Mouse (Mus musculus) bone marrow macrophage, adult 2 months (primary cell): Measurements from ENCODE around the gene Entr1. TPM values are rescaled to one million over a fixed set of nuclear protein-coding genes. Genes with fewer than 3 reads are reported as not detected.
"Not testable (repeated sequence)": the region's sequence is repeated elsewhere in the genome, so short reads cannot be mapped to it uniquely, and the experiment has no call there.

Experiments used
- H3K27ac ChIP-seq: 2 replicates; pipeline ENCODE4 v1.5.1; 2012; ENCODE audit warnings: low read depth, low read length; ENCODE audit not compliant: insufficient read depth
- H3K4me1 ChIP-seq: 2 replicates; pipeline ENCODE4 v1.6.1; 2012; ENCODE audit warnings: low read length; ENCODE audit not compliant: control insufficient read depth, insufficient read depth
- H3K4me3 ChIP-seq: 2 replicates; pipeline ENCODE4 v1.5.1; 2012; ENCODE audit warnings: mild to moderate bottlenecking, low read length, moderate library complexity; ENCODE audit not compliant: insufficient read depth
- CTCF ChIP-seq: IDR thresholded peaks from 2 replicates; pipeline ENCODE4 v1.5.1; 2012; ENCODE audit warnings: low read depth, mild to moderate bottlenecking, low read length, moderate library complexity
- POLR2A ChIP-seq: IDR thresholded peaks from 2 replicates; pipeline ENCODE4 v1.6.1; 2012; ENCODE audit warnings: mild to moderate bottlenecking, low read depth, low read length, borderline replicate concordance
- polyA plus RNA-seq: library from polyadenylated mRNA; stranded (reverse); fragments of >200 nt; gene quantifications from 2 replicates; pipeline ENCODE4 v1.2.4, GENCODE M21; 2012; ENCODE audit not compliant: missing spikeins, insufficient read depth, insufficient read length

The Entr1 gene
- polyA plus RNA-seq, 1 experiment = 61.5 TPM

DNA sequence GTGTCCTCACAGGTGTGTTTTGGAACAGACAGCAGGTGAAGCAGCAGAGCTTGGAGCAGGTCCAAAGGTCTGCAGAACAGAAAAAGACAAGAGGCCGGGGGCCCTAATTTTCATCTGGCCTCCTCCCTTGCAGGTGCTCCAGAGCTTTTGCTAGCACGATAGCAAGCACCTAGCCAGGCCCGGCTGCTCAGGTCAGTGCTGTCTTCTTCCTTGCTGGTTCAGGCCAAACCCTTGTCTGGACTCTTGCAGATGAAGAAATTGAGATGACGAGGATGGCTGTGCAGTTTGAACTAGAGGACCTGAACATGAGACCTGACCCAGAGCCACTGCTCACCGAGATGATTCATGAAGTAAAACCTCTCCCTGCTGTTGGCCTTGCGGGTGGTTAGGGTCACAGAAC lies 2.5 kb upstream of the Entr1 start:
- Histone ChIP-seq H3K27ac (no peak overlapping the region), H3K4me3 (no peak overlapping the region), H3K4me1 (peaks cover 8% of the 10 kb centered on the region)
- TF ChIP-seq CTCF (no peak), POLR2A (no peak)

DNA sequence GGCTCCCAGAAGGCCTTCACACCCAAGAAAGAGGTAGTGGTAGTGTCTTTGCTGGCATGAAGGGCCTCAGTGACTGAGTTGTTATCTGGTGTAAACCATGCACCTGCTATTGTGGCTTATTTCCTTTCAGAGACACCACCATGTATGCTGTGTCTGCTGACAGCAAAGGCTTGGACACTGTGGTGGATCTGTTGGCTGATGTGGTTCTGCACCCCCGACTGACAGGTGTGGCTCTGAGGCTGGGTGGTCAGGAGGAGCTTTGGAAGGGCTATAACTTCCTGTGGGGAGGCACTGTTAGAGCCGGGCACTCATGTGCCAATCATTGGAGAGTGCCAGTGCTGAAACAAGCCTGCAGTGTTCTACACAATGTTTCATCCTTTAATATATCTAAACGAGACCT lies 1.8 kb upstream of the Entr1 start:
- H3K4me1 ChIP-seq = peaks cover 8% of the 10 kb centered on the region
- TF ChIP-seq CTCF (no peak), POLR2A (no peak)
- no peak overlapping the region for H3K4me3 ChIP-seq
- no peak overlapping the region for H3K27ac ChIP-seq

DNA sequence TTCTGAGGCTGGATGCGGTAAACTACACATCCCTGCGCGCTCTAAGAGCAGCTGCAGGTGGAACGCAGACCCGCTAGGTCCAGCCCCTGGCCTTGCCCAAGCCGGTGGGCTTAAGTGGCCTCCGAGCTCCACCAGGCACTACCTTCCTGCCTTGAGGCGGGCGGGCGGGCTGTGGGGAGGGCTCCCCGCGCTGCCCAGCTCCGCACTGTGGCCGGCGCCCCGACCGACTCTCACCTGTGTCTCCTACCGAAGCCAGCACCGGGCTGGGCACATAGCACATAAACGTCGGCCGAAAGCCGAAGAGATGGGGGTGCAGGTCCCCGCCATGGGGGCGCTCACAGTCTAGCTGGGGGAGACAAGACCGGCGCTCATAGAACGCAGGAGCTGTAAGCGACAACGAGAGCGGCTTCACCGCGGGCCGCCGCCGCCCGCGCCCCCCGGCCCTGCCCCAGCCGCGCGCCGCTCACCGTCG lies 398 bp downstream of the Entr1 start:
- no peak overlapping the region for H3K27ac ChIP-seq
- peak overlapping the region; percentile 94 for H3K4me3 ChIP-seq
- H3K4me1 ChIP-seq = peaks cover 8% of the 10 kb centered on the region
- TF ChIP-seq POLR2A = no peak
- no peak for TF ChIP-seq CTCF

DNA sequence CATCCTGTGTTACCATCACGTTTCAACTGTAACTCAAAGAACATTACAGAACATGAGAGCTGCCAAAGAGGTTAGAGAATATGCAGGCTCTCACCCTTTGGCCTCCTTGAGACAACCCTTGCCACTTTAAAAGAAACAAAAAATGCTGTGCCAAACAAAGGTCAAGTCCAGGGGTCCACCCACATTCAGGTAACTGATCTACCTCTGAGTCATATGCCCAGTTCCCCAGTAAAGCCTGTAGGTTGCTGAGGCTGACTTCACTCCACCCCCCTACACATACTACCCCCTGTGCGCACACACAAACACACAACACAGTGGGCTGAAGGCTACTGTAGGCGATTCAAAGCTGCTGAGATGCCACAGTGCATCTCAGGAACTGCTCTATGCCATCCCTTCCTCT lies 1.4 kb downstream of the Entr1 start:
- no peak overlapping the region for H3K27ac ChIP-seq
- H3K4me1 ChIP-seq = peaks cover 8% of the 10 kb centered on the region
- no peak for TF ChIP-seq POLR2A
- TF ChIP-seq CTCF = no peak
- H3K4me3 ChIP-seq = 0 out of 2 replicates have a peak overlapping the region, but pooled peaks have one; percentile 11

DNA sequence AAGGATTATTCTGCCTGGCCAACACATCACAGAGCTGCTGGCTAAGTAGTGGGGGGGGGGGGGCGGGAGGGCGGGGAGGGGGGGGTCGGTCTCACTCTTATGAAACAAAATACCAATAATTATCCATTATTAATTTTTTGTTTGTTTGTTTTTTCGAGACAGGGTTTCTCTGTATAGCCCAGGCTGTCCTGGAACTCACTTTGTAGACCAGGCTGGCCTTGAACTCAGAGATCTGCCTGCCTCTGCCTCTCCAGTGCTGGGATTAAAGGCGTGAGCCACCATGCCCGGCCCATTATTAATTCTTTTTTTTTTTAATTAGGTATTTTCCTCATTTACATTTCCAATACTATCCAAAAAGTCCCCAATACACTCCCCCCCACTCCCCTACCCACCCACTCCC lies 8.2 kb downstream of the Entr1 start:
- not testable (repeated sequence) for H3K27ac ChIP-seq, H3K4me1 ChIP-seq
- H3K4me3 ChIP-seq = peak overlapping the region; percentile 73

DNA sequence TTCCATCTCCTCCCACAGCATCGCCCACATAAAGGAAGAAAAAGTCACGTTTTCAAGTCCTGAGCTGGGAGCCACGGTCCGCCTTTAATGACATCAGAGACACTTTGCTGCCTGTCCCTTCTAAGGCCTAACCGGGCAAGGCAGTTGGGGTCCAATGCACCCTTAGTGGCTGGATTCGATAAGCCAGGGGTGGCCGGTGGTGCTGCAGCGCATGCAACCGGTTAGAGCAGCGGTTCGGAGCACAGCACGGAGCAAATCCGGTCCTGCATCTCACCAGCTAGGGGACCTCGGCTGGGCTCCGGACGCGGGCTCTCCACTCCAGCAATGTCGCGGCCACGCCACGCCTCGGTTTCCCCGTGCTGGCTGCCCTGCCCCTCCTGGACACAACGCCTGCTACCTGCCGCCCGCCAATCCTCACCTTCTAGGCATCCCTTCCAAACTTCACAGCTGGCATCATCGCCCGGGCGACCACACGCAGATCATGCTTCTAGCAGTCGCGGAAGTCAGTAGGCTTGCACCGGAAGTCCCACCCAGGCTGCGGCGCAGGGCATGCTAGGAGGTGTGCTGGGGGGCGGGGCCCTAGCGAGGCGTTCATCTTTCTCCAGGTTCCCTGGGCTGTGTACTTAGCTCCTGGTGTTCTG lies 8.9 kb downstream of the Entr1 start, which contains the start of gene Snapc4:
Gene Snapc4 (minus strand): TSS at position 523 of the 641 bp plus-strand sequence.
- TF ChIP-seq CTCF (no peak), POLR2A (no peak)
- Histone ChIP-seq H3K4me3 (peak within 1 kb of the TSS; percentile 73), H3K27ac (no peak within 1 kb of the TSS), H3K4me1 (0 out of 2 replicates have a peak, but pooled peaks cover 2% of the 10 kb centered on the region)

DNA sequence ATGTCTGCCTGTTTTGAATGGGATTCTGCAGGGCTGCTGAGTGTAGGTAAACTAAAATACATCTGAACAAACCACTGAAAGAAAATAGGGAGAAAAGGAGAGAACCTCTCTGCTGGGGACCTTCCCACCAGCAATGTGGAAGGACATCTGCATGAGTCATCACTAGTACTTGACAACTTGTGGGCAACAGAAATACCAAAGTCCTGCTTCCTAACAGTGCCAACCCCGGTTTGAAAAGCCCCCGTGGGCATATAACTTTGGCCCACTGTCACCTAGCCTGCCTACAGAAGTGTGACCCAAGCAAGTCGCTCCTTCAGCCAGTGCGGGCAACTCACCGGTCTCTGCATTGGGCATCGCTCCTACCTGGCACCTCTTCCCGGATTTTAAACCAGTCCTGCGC lies 16.7 kb downstream of the Entr1 start:
- no peak for TF ChIP-seq POLR2A
- TF ChIP-seq CTCF = no peak
- Histone ChIP-seq H3K4me1 (no peaks in the 10 kb centered on the region), H3K4me3 (no peak overlapping the region), H3K27ac (no peak overlapping the region)

DNA sequence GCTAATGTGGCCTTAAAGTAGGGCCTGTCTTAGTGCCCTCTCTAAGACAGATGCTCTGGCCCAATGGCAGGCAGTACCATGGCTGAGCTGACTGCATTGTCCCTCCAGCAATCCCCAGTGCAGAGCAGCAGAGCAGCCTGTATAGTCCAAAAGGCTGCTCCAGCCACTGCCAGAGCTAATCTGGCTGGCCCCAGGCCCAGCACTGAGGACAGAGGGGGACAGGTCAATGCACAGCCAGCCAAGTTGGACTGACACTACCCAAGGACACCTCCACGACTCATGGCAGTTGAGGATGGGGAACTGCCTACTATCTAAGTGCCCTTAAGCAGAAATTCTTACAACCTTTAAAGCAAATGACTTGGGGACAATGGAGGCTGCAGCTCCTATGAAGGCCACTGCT lies 20.5 kb downstream of the Entr1 start:
- TF ChIP-seq CTCF (no peak), POLR2A (no peak)
- H3K4me3 ChIP-seq = no peak overlapping the region
- no peaks in the 10 kb centered on the region for H3K4me1 ChIP-seq
- no peak overlapping the region for H3K27ac ChIP-seq

DNA sequence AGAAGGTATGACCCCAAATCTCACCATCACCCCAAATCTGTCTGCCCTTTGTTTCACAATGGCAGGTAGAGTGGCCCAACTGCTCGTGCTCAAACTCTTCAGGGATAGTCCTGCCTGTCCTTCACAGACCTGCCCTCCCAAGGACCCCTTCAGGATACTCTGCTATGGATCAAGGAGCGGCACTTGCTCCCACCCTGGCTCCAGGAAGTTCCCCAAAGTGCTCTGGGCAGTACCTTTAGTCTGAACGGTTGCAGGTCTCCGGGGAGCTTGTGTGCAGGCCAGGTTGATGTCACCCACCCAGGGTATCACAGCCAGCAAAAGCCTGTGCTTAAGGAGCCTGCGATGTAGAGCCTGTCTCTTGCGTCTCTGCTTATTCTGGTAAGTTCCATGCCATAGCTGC lies 21.2 kb downstream of the Entr1 start:
- H3K4me3 ChIP-seq = no peak overlapping the region
- TF ChIP-seq POLR2A = no peak
- no peak for TF ChIP-seq CTCF
- no peaks in the 10 kb centered on the region for H3K4me1 ChIP-seq
- no peak overlapping the region for H3K27ac ChIP-seq

DNA sequence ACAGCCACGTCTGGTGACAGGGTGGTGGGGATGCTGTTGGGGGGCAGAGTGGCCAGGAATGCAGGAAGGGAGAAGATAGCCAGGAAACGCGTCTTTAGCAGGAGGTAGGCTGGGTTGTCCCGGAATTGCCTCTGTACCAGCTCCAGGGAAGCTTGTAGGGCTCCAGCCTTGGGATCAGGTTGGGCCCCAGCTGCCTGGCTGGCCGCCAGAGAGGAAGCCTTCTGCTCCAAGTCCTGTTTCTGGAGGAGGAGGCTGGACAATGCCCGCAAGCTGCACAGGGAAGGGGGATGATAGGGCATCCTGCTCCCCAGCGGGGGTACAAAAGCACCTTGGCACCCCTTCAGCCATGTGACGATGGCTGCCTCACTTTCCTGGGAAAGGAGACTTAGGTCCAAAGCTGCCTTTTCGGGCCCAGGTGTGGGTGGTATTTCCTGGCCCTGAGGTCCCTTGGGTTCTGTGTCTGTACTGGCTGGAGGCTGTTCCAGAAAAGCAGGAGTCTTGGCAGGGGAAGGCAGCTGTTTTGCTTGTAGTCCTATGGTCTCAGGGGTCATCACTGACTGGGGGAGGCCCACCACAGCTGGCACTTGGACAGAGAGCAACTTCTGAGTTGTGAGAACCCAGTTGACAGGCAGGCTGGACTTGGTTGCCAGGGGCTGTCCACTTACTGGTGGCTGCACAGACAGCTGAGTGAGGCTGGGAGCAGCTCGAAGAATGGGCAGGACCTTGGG lies 24.2 kb downstream of the Entr1 start:
- Histone ChIP-seq H3K27ac (no peak overlapping the region), H3K4me1 (peaks cover 8% of the 10 kb centered on the region), H3K4me3 (no peak overlapping the region)
- TF ChIP-seq CTCF (no peak), POLR2A (no peak)

DNA sequence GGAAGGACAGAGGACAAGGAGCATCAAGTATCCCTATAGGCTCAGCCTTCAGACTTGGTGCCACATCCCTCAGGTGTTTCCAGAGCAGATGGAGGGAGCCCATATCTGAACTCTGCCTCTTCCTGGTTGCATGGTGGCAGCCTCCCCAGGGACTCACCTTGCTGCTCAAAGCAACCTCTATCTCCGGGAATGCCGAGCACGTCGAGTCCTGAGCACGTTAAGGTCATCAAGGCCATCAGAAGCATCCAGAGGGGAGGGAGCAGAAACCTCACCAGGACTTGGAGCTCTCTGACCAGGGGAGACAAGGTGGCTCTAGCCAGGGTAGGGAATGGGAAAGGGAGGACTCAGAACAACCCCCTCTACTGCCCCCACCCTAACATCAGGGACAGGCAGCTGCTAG lies 25.6 kb downstream of the Entr1 start:
- Histone ChIP-seq H3K4me3 (no peak overlapping the region), H3K27ac (no peak overlapping the region), H3K4me1 (peaks cover 17% of the 10 kb centered on the region)
- TF ChIP-seq POLR2A = no peak
- no peak for TF ChIP-seq CTCF
